In genomic region chrX:102339396-102340155, GRCm38 (mm10) we compare ENCODE assay signal across 19 mouse cellular contexts.
A peak's percentile ranks its signal among the peaks of the same experiment; 100 is the strongest.
DNase-seq lines count a peak whose midpoint lies in the region; ATAC-seq lines count a peak whose summit lies in the region.
"Had no signal": no experiment of that assay in that cellular context is flagged by ENCODE, and none has a peak within 500 bp of the region (broad histone marks: within the 10 kb centered on the region; RNA-seq: fewer than 3 reads in every experiment).

No protein-coding gene starts in this region.

- no peak overlapping the region for H3K4me3 ChIP-seq in kidney, embryonic 15.5 days (replicated peaks)
- H3K4me3 ChIP-seq: embryonic facial prominence, embryonic 15.5 days; forebrain, embryonic 15.5 days; hindbrain, embryonic 10.5 days; intestine, embryonic 15.5 days; midbrain, embryonic 10.5 days; myocyte had no signal

- 45% methylated on average over 8 of the region's 8 CpGs for WGBS in kidney, embryonic 15.5 days

- no peak overlapping the region for H3K4me2 ChIP-seq in kidney, embryonic 15.5 days
- H3K4me2 ChIP-seq: embryonic facial prominence, embryonic 15.5 days; forebrain, embryonic 15.5 days; intestine, embryonic 15.5 days; liver, embryonic 11.5 days had no signal

- H3K9me3 ChIP-seq in kidney, embryonic 15.5 days (replicated peaks): no peaks in the 10 kb centered on the region
- H3K9me3 ChIP-seq: embryonic facial prominence, embryonic 15.5 days; forebrain, embryonic 15.5 days; G1E; hindbrain, embryonic 10.5 days; intestine, embryonic 15.5 days; midbrain, embryonic 10.5 days had no signal

- no peaks in the 10 kb centered on the region for H3K36me3 ChIP-seq in kidney, embryonic 15.5 days
- H3K36me3 ChIP-seq: embryonic facial prominence, embryonic 15.5 days; forebrain, embryonic 15.5 days; G1E; hindbrain, embryonic 10.5 days; intestine, embryonic 15.5 days; midbrain, embryonic 10.5 days had no signal

- peak; percentile 6 for DNase-seq in embryo, embryonic 10 days (ENCODE audit: low spot score)
- DNase-seq in embryo, embryonic 9.5 days (ENCODE audit: extremely low spot score): no peak
- DNase-seq in kidney, adult 11 months: peak; percentile 6
- DNase-seq in Muller cell, postnatal 12 days (ENCODE audit: inconsistent ontology term): peak; percentile 40
- DNase-seq in forelimb bud, embryonic 11.5 days (ENCODE audit: low read depth, low spot score): peak; percentile 25
- DNase-seq in urinary bladder, postnatal 14 days (ENCODE audit: low spot score): no peak
- no peak for DNase-seq in B cell, adult 2 months
- DNase-seq: gastrocnemius, postnatal 14 days; right cerebral cortex, postnatal 14 days had no signal

- no peak for ATAC-seq in kidney, embryonic 15.5 days (replicated peaks; ENCODE audit: low FRiP score)
- ATAC-seq: forebrain, embryonic 15.5 days; intestine, embryonic 15.5 days; lung, postnatal 0 days had no signal

- peaks cover 32% of the 10 kb centered on the region for H3K27me3 ChIP-seq in kidney, embryonic 15.5 days
- H3K27me3 ChIP-seq: forebrain, embryonic 15.5 days; intestine, embryonic 15.5 days had no signal

- no peak overlapping the region for H3K27ac ChIP-seq in kidney, embryonic 15.5 days
- H3K27ac ChIP-seq: embryonic facial prominence, embryonic 15.5 days; forebrain, embryonic 15.5 days; hindbrain, embryonic 10.5 days; intestine, embryonic 15.5 days; midbrain, embryonic 10.5 days had no signal

- no peaks in the 10 kb centered on the region for H3K4me1 ChIP-seq in kidney, embryonic 15.5 days
- H3K4me1 ChIP-seq: embryonic facial prominence, embryonic 15.5 days; forebrain, embryonic 15.5 days; hindbrain, embryonic 10.5 days; intestine, embryonic 15.5 days had no signal

- H3K9ac ChIP-seq in kidney, embryonic 15.5 days: no peak overlapping the region
- H3K9ac ChIP-seq: embryonic facial prominence, embryonic 15.5 days; forebrain, embryonic 15.5 days; intestine, embryonic 15.5 days had no signal

Comparison
In these comparisons a context has a peak if more than half of its experiments do, and no peak if none do; other contexts are left out.
1. DNase-seq: peak in embryo, embryonic 10 days (single experiment), kidney, adult 11 months (single experiment), Muller cell, postnatal 12 days (single experiment) and forelimb bud, embryonic 11.5 days (single experiment); none in embryo, embryonic 9.5 days (single experiment), urinary bladder, postnatal 14 days (single experiment) and B cell, adult 2 months (0 of 2).